Mouse (Mus musculus) embryonic fibroblast, embryonic 13.5 days (primary cell): ENCODE data around the gene Ppip5k2.

ENCODE experiments used
- CTCF ChIP-seq: IDR thresholded peaks from 2 replicates; pipeline ENCODE4 v1.5.1; 2011; ENCODE audit warnings: mild to moderate bottlenecking, control low read depth, low read length, moderate library complexity, borderline replicate concordance; ENCODE audit not compliant: insufficient read depth
- POLR2A ChIP-seq: IDR thresholded peaks from 2 replicates; pipeline ENCODE4 v1.6.1; 2011; ENCODE audit warnings: low read depth, mild to moderate bottlenecking, control low read depth, low read length, moderate library complexity

- no peak for TF ChIP-seq POLR2A
- no peak for TF ChIP-seq CTCF
Measured at GRCm38 (mm10) chr1:97748163-97748562, 22.0 kb downstream of the Ppip5k2 start.
